Mouse (Mus musculus) spleen, adult 2 months (tissue): Measurements from ENCODE around the gene Mast1.

Source experiments
- CTCF ChIP-seq: fragments of 200-500 bp; IDR thresholded peaks from 2 replicates; pipeline ENCODE4 v1.5.1; 2011; ENCODE audit warnings: mild to moderate bottlenecking, inconsistent platforms; ENCODE audit not compliant: insufficient read depth, insufficient read length, insufficient replicate concordance; ENCODE audit errors: extremely low read depth
- POLR2A ChIP-seq: fragments of 200-500 bp; IDR thresholded peaks from 2 replicates; pipeline ENCODE4 v1.6.1; 2011; ENCODE audit warnings: low read depth, low read length, inconsistent platforms

- TF ChIP-seq CTCF (no peak), POLR2A (no peak)
These were observed 3.2 kb downstream of the Mast1 start for GRCm38 (mm10) chr8:84933767-84934559.
